Mouse (Mus musculus) C2C12 (cell line): ENCODE data around the gene Txndc16. TPM values are rescaled to one million over a fixed set of nuclear protein-coding genes. Genes with fewer than 3 reads are reported as not detected.

Source experiments
- H3K27me3 ChIP-seq: one replicate; pipeline ENCODE4 v1.6.1; 2011; ENCODE audit not compliant: control insufficient read depth, insufficient read depth, insufficient read length
- H3K36me3 ChIP-seq: one replicate; pipeline ENCODE4 v1.6.1; 2011; ENCODE audit not compliant: control insufficient read depth, insufficient read depth
- H3K4me3 ChIP-seq: one replicate; pipeline ENCODE4 v1.5.1; 2011; ENCODE audit warnings: mild to moderate bottlenecking, control low read depth; ENCODE audit not compliant: poor library complexity, insufficient read depth, severe bottlenecking
- H3K79me2 ChIP-seq: one replicate; pipeline ENCODE4 v1.6.1; 2011; ENCODE audit not compliant: control insufficient read depth, insufficient read depth
- H3K79me3 ChIP-seq: one replicate; pipeline ENCODE4 v1.6.1; 2011; ENCODE audit warnings: low read depth, control low read depth
- H3ac ChIP-seq: one replicate; pipeline ENCODE3; 2011; ENCODE audit warnings: low read depth; ENCODE audit not compliant: control insufficient read depth, insufficient read length
- CEBPB ChIP-seq: IDR thresholded peaks from one replicate; pipeline ENCODE4 v1.6.1; 2011; ENCODE audit warnings: low read depth, mild to moderate bottlenecking, control low read depth, moderate library complexity
- CTCF ChIP-seq: IDR thresholded peaks from one replicate; pipeline ENCODE4 v1.5.1; 2011; ENCODE audit not compliant: control insufficient read depth, insufficient read depth, insufficient read length
- FOSL1 ChIP-seq: IDR thresholded peaks from one replicate; pipeline ENCODE4 v1.8.0; 2011; ENCODE audit warnings: mild to moderate bottlenecking, low read length; ENCODE audit not compliant: poor library complexity, insufficient read depth, severe bottlenecking
- MAX ChIP-seq: IDR thresholded peaks from one replicate; pipeline ENCODE4 v1.6.1; 2011; ENCODE audit warnings: mild to moderate bottlenecking, control low read depth
- MYOD1 ChIP-seq: IDR thresholded peaks from one replicate; pipeline ENCODE4 v1.6.1; 2011; ENCODE audit warnings: low read depth; ENCODE audit not compliant: control insufficient read depth, insufficient read length
- MYOG ChIP-seq: IDR thresholded peaks from one replicate; pipeline ENCODE4 v1.6.1; 2011; ENCODE audit not compliant: control insufficient read depth, insufficient read length; ENCODE audit errors: extremely low read depth
- USF1 ChIP-seq: IDR thresholded peaks from one replicate; pipeline ENCODE4 v1.6.1; 2011; ENCODE audit warnings: low read depth, mild to moderate bottlenecking, control low read depth, moderate library complexity
- polyA plus RNA-seq: library from polyadenylated mRNA; unstranded; fragments of >200 nt; fragmentation: generic; extraction: Trizol; gene quantifications from one replicate; pipeline ENCODE4 v1.2.1, GENCODE M21; 2012; ENCODE audit warnings: missing spikeins

Txndc16 gene
- polyA plus RNA-seq, 1 experiment, result 0.67 TPM

GRCm38 (mm10) chr14:45090011-45090410 is 130.1 kb downstream of the Txndc16 start:
- Histone ChIP-seq H3K27me3 (no peaks in the 10 kb centered on the region), H3ac (no peak overlapping the region), H3K79me2 (no peaks in the 10 kb centered on the region), H3K79me3 (no peaks in the 10 kb centered on the region), H3K4me3 (no peak overlapping the region), H3K36me3 (no peaks in the 10 kb centered on the region)
- no peak for TF ChIP-seq FOSL1

- Histone ChIP-seq H3K4me3 (no peak overlapping the region), H3K27me3 (no peaks in the 10 kb centered on the region), H3ac (no peak overlapping the region), H3K79me2 (no peaks in the 10 kb centered on the region), H3K79me3 (no peaks in the 10 kb centered on the region), H3K36me3 (no peaks in the 10 kb centered on the region)
- no peak for TF ChIP-seq MAX
- no peak for TF ChIP-seq CEBPB
- TF ChIP-seq USF1, result no peak
- TF ChIP-seq MYOG, result no peak
- TF ChIP-seq CTCF, result no peak
- no peak for TF ChIP-seq FOSL1
- TF ChIP-seq MYOD1, result no peak
Measured at GRCm38 (mm10) chr14:45085651-45086425, 134.3 kb downstream of the Txndc16 start.

- no peaks in the 10 kb centered on the region for H3K36me3 ChIP-seq
- H3K79me3 ChIP-seq, result no peaks in the 10 kb centered on the region
- no peak overlapping the region for H3K4me3 ChIP-seq
- H3K79me2 ChIP-seq, result no peaks in the 10 kb centered on the region
- H3ac ChIP-seq, result no peak overlapping the region
- H3K27me3 ChIP-seq, result no peaks in the 10 kb centered on the region
- TF ChIP-seq MYOD1 (no peak), CTCF (no peak), FOSL1 (no peak)
Measured at GRCm38 (mm10) chr14:45084656-45085280, 135.4 kb downstream of the Txndc16 start.

GRCm38 (mm10) chr14:45083540-45083939 is 136.6 kb downstream of the Txndc16 start:
- Histone ChIP-seq H3K4me3 (no peak overlapping the region), H3K79me3 (no peaks in the 10 kb centered on the region), H3K79me2 (no peaks in the 10 kb centered on the region), H3K36me3 (no peaks in the 10 kb centered on the region), H3ac (no peak overlapping the region), H3K27me3 (no peaks in the 10 kb centered on the region)
- TF ChIP-seq CTCF (no peak), MYOG (no peak), CEBPB (no peak), USF1 (no peak)

Other genes with a start within 250 kb of the Txndc16 start
- gene Ptger2, start 232.1 kb downstream of the Txndc16 start, polyA plus RNA-seq, result not detected
- 0.01 TPM for gene Gpr137c, start 611 bp downstream of the Txndc16 start, polyA plus RNA-seq
- gene Ero1l, start 98.4 kb upstream of the Txndc16 start, polyA plus RNA-seq, result 9.0 TPM
- 47.5 TPM for gene Psmc6, start 109.5 kb upstream of the Txndc16 start, polyA plus RNA-seq
- gene Styx, start 130.8 kb upstream of the Txndc16 start, polyA plus RNA-seq, result 6.7 TPM
- 12.5 TPM for gene Gnpnat1, start 184.6 kb upstream of the Txndc16 start, polyA plus RNA-seq